Mouse (Mus musculus) lung, postnatal 0 days (tissue): ENCODE measurements around the gene Magi1. TPM values are rescaled to one million over a fixed set of nuclear protein-coding genes. Genes with fewer than 3 reads are reported as not detected.

Experiments used
- ATAC-seq: fragments of 200-750 bp; cut with Nextera tagmentation; 2 replicates; pipeline ENCODE4 v1.8.0; 2017; ENCODE audit warnings: moderate library complexity
- DNase-seq: peaks from one replicate; pipeline ENCODE4 v3.0.0-alpha.2; 2016; ENCODE audit warnings: low spot score
- H3K27ac ChIP-seq: fragments of 300-500 bp; sonication (generic); 2 replicates; pipeline ENCODE4 v1.5.1; 2014; ENCODE audit warnings: antibody characterized with exemption, mild to moderate bottlenecking, low read length, mixed read lengths
- H3K27me3 ChIP-seq: fragments of 300-500 bp; sonication (generic); replicated peaks from 2 replicates; pipeline ENCODE4 v1.6.1; 2014; ENCODE audit warnings: low read length, mixed read lengths; ENCODE audit not compliant: insufficient read depth
- H3K36me3 ChIP-seq: fragments of 300-500 bp; sonication (generic); 2 replicates; pipeline ENCODE4 v1.6.1; 2014; ENCODE audit warnings: low read length, mixed read lengths; ENCODE audit not compliant: insufficient read depth
- H3K4me1 ChIP-seq: fragments of 300-500 bp; sonication (generic); 2 replicates; pipeline ENCODE4 v1.6.1; 2014; ENCODE audit warnings: antibody characterized with exemption, low read depth, low read length, mixed read lengths; ENCODE audit not compliant: insufficient read depth
- H3K4me2 ChIP-seq: fragments of 300-500 bp; sonication (generic); replicated peaks from 2 replicates; pipeline ENCODE4 v1.6.1; 2014; ENCODE audit warnings: low read depth, mild to moderate bottlenecking, low read length, moderate library complexity, mixed read lengths
- H3K4me3 ChIP-seq: fragments of 300-500 bp; sonication (generic); 2 replicates; pipeline ENCODE4 v1.5.1; 2014; ENCODE audit warnings: low read depth, low read length
- H3K9ac ChIP-seq: fragments of 300-500 bp; sonication (generic); replicated peaks from 2 replicates; pipeline ENCODE4 v1.6.1; 2014; ENCODE audit warnings: low read depth, mild to moderate bottlenecking
- H3K9me3 ChIP-seq: fragments of 300-500 bp; sonication (generic); 2 replicates; pipeline ENCODE4 v1.6.1; 2016; ENCODE audit warnings: low read length, mixed read lengths
- CTCF ChIP-seq: IDR thresholded peaks from 2 replicates; pipeline ENCODE4 v1.5.1; 2016; ENCODE audit warnings: antibody characterized with exemption, mild to moderate bottlenecking
- EP300 ChIP-seq: IDR thresholded peaks from 2 replicates; pipeline ENCODE4 v1.6.1; 2016; ENCODE audit warnings: antibody characterized with exemption, mild to moderate bottlenecking, control low read depth
- WGBS: fragments of 180-500 bp; shearing (Covaris S2); extraction: QIAGEN DNeasy Blood & Tissue Kit; methylation state at CpG from one replicate; pipeline ENCODE4 v1.1.7; 2014; 5-methylcytosine and 5-hydroxymethylcytosine counted together
- polyA plus RNA-seq: library from polyadenylated mRNA; unstranded; fragments of >200 nt; fragmentation: Nextera tagmentation; extraction: Ambion mirVana; gene quantifications from 2 replicates; pipeline ENCODE4 v1.2.1, GENCODE M21; 2015

Gene Magi1
- polyA plus RNA-seq, 1 experiment from 2014 or later, result 10.7 TPM

GRCm38 (mm10) chr6:93962757-93963336 is 320.9 kb downstream of the Magi1 start:
- Histone ChIP-seq H3K4me2 (no peak overlapping the region), H3K4me1 (no peaks in the 10 kb centered on the region), H3K9me3 (no peaks in the 10 kb centered on the region), H3K9ac (no peak overlapping the region), H3K27me3 (no peaks in the 10 kb centered on the region), H3K27ac (no peak overlapping the region), H3K4me3 (no peak overlapping the region), H3K36me3 (no peaks in the 10 kb centered on the region)
- no peak for TF ChIP-seq CTCF
- no peak for TF ChIP-seq EP300
- WGBS, result 53% methylated on average over 5 of the region's 5 CpGs
- ATAC-seq (no peak), DNase-seq (no peak)

DNA sequence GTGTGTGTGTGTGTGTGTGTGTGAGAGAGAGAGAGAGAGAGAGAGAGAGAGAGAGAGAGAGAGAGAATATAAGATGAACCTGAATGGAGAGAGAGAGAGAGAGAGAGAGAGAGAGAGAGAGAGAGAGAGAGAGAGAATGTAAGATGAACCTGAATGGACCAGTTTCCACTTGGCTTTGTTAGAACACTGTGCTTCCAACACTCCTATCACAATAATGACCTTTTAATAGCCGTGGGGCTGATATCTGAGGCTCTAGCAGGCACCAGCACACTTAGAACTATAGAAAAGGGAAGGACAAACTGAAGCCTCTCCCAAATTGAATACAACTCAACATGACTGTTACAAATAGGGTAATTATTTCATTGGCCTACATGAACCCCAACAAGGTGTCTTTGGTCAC is 321.9 kb downstream of the Magi1 start:
- no peaks in the 10 kb centered on the region for H3K4me1 ChIP-seq
- TF ChIP-seq EP300 (no peak), CTCF (no peak)
- H3K4me2 ChIP-seq, result no peak overlapping the region
- DNase-seq (no peak), ATAC-seq (no peak)
- no peak overlapping the region for H3K4me3 ChIP-seq
- no peaks in the 10 kb centered on the region for H3K9me3 ChIP-seq
- H3K36me3 ChIP-seq, result no peaks in the 10 kb centered on the region
- WGBS, result 44% methylated on average over 1 of the region's 1 CpGs
- H3K9ac ChIP-seq, result no peak overlapping the region
- H3K27ac ChIP-seq, result no peak overlapping the region
- H3K27me3 ChIP-seq, result no peaks in the 10 kb centered on the region

GRCm38 (mm10) chr6:93957172-93957571 is 326.5 kb downstream of the Magi1 start:
- TF ChIP-seq CTCF, result no peak
- TF ChIP-seq EP300, result no peak
- no peaks in the 10 kb centered on the region for H3K4me1 ChIP-seq
- H3K9me3 ChIP-seq, result no peaks in the 10 kb centered on the region
- no peaks in the 10 kb centered on the region for H3K36me3 ChIP-seq
- H3K4me3 ChIP-seq, result no peak overlapping the region
- H3K27me3 ChIP-seq, result no peaks in the 10 kb centered on the region
- no peak overlapping the region for H3K27ac ChIP-seq
- ATAC-seq, result no peak
- WGBS, result 55% methylated on average over 2 of the region's 2 CpGs
- no peak overlapping the region for H3K9ac ChIP-seq
- H3K4me2 ChIP-seq, result no peak overlapping the region
- no peak for DNase-seq

DNA sequence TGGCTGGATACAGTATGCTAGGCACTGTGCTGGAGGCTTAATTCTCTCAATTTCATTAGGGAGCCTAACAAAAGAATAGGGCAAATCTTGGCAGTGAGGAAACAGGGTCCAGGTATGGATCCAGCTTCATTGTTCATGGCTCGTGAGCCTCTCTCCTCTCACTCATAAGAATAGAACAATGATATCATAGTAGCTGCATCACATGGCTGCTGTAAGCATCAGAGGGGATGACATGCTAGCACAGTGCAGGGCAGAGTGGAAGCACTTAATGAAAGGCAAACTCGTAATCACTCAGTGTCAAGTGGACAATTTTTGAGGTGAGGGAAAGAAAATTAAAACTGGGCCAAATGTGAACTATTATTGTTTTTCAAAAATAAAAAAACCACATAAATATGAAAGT is 337.1 kb downstream of the Magi1 start:
- H3K27ac ChIP-seq, result no peak overlapping the region
- 67% methylated on average over 2 of the region's 2 CpGs for WGBS
- ATAC-seq, result no peak
- no peaks in the 10 kb centered on the region for H3K36me3 ChIP-seq
- H3K9me3 ChIP-seq, result no peaks in the 10 kb centered on the region
- no peak overlapping the region for H3K4me2 ChIP-seq
- H3K9ac ChIP-seq, result no peak overlapping the region
- no peak overlapping the region for H3K4me3 ChIP-seq
- DNase-seq, result no peak
- H3K4me1 ChIP-seq, result no peaks in the 10 kb centered on the region
- TF ChIP-seq EP300, result no peak
- no peaks in the 10 kb centered on the region for H3K27me3 ChIP-seq

DNA sequence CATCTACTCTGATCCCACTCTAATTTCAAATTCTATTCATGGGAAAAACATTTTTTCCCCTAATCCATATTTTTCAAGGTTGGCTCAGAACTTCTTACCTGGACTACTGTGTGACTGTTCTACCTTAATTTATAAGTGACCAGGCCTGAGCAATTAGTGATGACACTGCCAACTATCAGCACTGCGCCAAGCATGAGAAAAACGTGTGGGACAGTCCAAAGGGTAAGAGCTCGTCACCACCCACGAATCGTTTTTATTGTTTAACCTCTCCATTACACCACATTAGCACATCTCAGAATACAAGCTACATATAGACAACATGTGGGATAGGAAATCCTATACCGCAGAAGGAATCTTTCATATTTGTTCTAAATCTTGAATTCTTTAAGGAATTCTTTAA is 347.4 kb downstream of the Magi1 start:
- 74% methylated on average over 6 of the region's 6 CpGs for WGBS

DNA sequence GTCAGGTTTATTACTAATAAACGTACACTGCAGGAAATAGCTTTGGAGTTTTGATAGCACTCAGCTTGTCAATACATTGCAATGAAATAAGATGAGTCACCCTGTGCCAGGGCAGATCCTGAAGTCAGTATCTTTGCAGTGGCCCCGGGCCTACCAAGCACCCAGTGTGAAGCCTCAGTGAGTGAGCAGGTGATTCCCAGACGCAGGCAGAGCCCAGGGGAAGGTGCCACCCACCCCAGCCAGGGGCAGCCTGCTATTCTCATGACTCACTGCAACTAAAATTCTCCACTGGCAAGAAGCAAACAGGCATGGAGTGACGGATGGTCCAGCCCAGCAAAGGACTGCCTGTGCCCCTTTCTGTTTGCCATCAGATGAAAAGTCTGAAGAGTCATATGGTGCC is 347.9 kb downstream of the Magi1 start:
- no peaks in the 10 kb centered on the region for H3K27me3 ChIP-seq
- H3K9ac ChIP-seq, result no peak overlapping the region
- no peaks in the 10 kb centered on the region for H3K4me1 ChIP-seq
- H3K9me3 ChIP-seq, result no peaks in the 10 kb centered on the region
- TF ChIP-seq CTCF (no peak), EP300 (no peak)
- no peak for DNase-seq
- WGBS, result 66% methylated on average over 4 of the region's 4 CpGs
- H3K27ac ChIP-seq, result no peak overlapping the region
- no peak for ATAC-seq
- H3K36me3 ChIP-seq, result no peaks in the 10 kb centered on the region
- H3K4me3 ChIP-seq, result no peak overlapping the region
- H3K4me2 ChIP-seq, result no peak overlapping the region

More for the DNA sequence above, 347.4 kb downstream of the Magi1 start:
- Histone ChIP-seq H3K4me1 (no peaks in the 10 kb centered on the region), H3K36me3 (no peaks in the 10 kb centered on the region), H3K4me2 (no peak overlapping the region), H3K4me3 (no peak overlapping the region), H3K27me3 (no peaks in the 10 kb centered on the region), H3K9me3 (no peaks in the 10 kb centered on the region), H3K9ac (no peak overlapping the region), H3K27ac (no peak overlapping the region)
- DNase-seq, result no peak
- TF ChIP-seq CTCF (no peak), EP300 (no peak)
- no peak for ATAC-seq

- WGBS, result 72% methylated on average over 2 of the region's 2 CpGs
- H3K4me2 ChIP-seq, result no peak overlapping the region
- no peak for ATAC-seq
- H3K36me3 ChIP-seq, result no peaks in the 10 kb centered on the region
- TF ChIP-seq CTCF, result no peak
- no peak for TF ChIP-seq EP300
- no peak for DNase-seq
- H3K27ac ChIP-seq, result no peak overlapping the region
- no peak overlapping the region for H3K4me3 ChIP-seq
- no peaks in the 10 kb centered on the region for H3K27me3 ChIP-seq
- no peaks in the 10 kb centered on the region for H3K9me3 ChIP-seq
- H3K4me1 ChIP-seq, result no peaks in the 10 kb centered on the region
- H3K9ac ChIP-seq, result no peak overlapping the region
These were observed 349.0 kb downstream of the Magi1 start for GRCm38 (mm10) chr6:93934700-93935099.
